Mouse (Mus musculus) hindbrain, embryonic 11.5 days (tissue): ENCODE data around the gene Fopnl. TPM values are rescaled to one million over a fixed set of nuclear protein-coding genes. Genes with fewer than 3 reads are reported as not detected.

Experiments used
- ATAC-seq: fragments of 200-750 bp; cut with Nextera tagmentation; 2 replicates; pipeline ENCODE4 v1.8.0; 2017; ENCODE audit warnings: mild to moderate bottlenecking, moderate TSS enrichment, moderate library complexity; ENCODE audit not compliant: low FRiP score
- DNase-seq: peaks from one replicate; pipeline ENCODE4 v3.0.0-alpha.2; 2015; ENCODE audit warnings: low spot score
- H3K27ac ChIP-seq: fragments of 300-500 bp; sonication (generic); 2 replicates; pipeline ENCODE4 v1.5.1; 2014; ENCODE audit warnings: mild to moderate bottlenecking, low read depth, low read length
- H3K27me3 ChIP-seq: fragments of 300-500 bp; sonication (generic); 2 replicates; pipeline ENCODE4 v1.6.1; 2014; ENCODE audit warnings: mild to moderate bottlenecking, low read length, moderate library complexity, mixed read lengths; ENCODE audit not compliant: control insufficient read depth, insufficient read depth
- H3K36me3 ChIP-seq: fragments of 300-500 bp; sonication (generic); 2 replicates; pipeline ENCODE4 v1.6.1; 2014; ENCODE audit warnings: mild to moderate bottlenecking, low read length, moderate library complexity, mixed read lengths; ENCODE audit not compliant: control insufficient read depth, insufficient read depth
- H3K4me1 ChIP-seq: fragments of 300-500 bp; sonication (generic); replicated peaks from 2 replicates; pipeline ENCODE4 v1.6.1; 2014; ENCODE audit warnings: low read length, mixed read lengths; ENCODE audit not compliant: control insufficient read depth, insufficient read depth
- H3K4me2 ChIP-seq: fragments of 300-500 bp; sonication (generic); replicated peaks from 2 replicates; pipeline ENCODE4 v1.6.1; 2014; ENCODE audit warnings: mild to moderate bottlenecking, low read depth, low read length
- H3K4me3 ChIP-seq: fragments of 300-500 bp; sonication (generic); 2 replicates; pipeline ENCODE4 v1.5.1; 2014; ENCODE audit warnings: low read depth, low read length
- H3K9ac ChIP-seq: fragments of 300-500 bp; sonication (generic); 2 replicates; pipeline ENCODE4 v1.6.1; 2014; ENCODE audit warnings: low read depth, low read length
- H3K9me3 ChIP-seq: fragments of 300-500 bp; sonication (generic); 2 replicates; pipeline ENCODE4 v1.6.1; 2016; ENCODE audit warnings: low read length; ENCODE audit not compliant: control insufficient read depth
- WGBS: fragments of 180-500 bp; shearing (Covaris S2); extraction: QIAGEN DNeasy Blood & Tissue Kit; methylation state at CpG from one replicate; pipeline ENCODE4 v1.1.7; 2014; 5-methylcytosine and 5-hydroxymethylcytosine counted together
- polyA plus RNA-seq: library from polyadenylated mRNA; unstranded; fragments of >200 nt; fragmentation: Nextera tagmentation; extraction: Ambion mirVana; gene quantifications from 2 replicates; pipeline ENCODE4 v1.2.1, GENCODE M21; 2014

The Fopnl gene
- polyA plus RNA-seq, 1 experiment from 2014 or later: 181 TPM

DNA sequence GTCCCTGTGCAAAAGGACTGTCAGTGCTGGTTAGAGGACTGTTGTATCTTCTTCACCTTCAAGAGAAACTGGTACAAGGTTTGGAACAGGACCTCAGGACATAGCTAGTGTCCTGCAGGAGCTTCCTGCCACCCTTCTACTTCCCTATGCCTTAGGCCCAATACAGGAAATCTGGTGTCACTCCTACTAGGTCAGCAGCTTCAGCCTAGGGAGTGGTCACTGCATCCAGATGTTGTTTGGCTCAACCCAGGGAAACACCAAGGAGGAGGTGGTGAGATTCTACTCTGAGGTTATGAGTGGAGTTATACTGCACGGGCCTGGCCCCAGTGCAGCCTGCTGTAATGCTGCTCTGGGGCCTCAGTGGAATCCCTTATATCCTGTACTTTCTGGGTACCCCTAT is 41.3 kb upstream of the Fopnl start:
- Histone ChIP-seq H3K4me3 (no peak overlapping the region), H3K27ac (no peak overlapping the region), H3K4me2 (no peak overlapping the region), H3K9ac (no peak overlapping the region), H3K4me1 (no peaks in the 10 kb centered on the region), H3K36me3 (no peaks in the 10 kb centered on the region), H3K27me3 (no peaks in the 10 kb centered on the region), H3K9me3 (no peaks in the 10 kb centered on the region)
- no peak for ATAC-seq
- 56% methylated on average over 1 of the region's 1 CpGs for WGBS
- no peak for DNase-seq

DNA sequence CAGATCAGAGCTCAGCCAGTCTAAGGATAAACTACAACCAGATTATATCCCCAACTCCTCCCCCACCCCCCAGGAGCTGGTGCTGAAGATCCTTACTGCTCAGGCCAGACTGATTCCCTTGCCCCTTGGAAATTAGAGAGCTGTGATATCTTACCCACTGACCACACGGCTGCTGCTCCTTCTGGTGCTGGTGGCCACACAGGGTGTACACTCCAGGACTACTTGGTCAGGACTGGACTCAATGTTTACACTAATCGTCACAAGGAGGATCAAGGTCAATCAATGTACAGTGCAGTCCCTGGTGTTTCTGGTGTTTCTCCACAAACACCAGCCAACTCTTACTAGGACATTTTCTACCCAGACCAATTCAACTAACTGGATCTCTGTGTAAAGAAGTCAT is 40.7 kb upstream of the Fopnl start:
- WGBS: 86% methylated on average over 2 of the region's 2 CpGs
- H3K4me1 ChIP-seq: no peaks in the 10 kb centered on the region
- H3K4me2 ChIP-seq: no peak overlapping the region
- no peak overlapping the region for H3K9ac ChIP-seq
- no peak for ATAC-seq
- H3K27me3 ChIP-seq: no peaks in the 10 kb centered on the region
- no peak for DNase-seq
- no peak overlapping the region for H3K27ac ChIP-seq
- no peaks in the 10 kb centered on the region for H3K9me3 ChIP-seq
- H3K36me3 ChIP-seq: no peaks in the 10 kb centered on the region
- H3K4me3 ChIP-seq: no peak overlapping the region

DNA sequence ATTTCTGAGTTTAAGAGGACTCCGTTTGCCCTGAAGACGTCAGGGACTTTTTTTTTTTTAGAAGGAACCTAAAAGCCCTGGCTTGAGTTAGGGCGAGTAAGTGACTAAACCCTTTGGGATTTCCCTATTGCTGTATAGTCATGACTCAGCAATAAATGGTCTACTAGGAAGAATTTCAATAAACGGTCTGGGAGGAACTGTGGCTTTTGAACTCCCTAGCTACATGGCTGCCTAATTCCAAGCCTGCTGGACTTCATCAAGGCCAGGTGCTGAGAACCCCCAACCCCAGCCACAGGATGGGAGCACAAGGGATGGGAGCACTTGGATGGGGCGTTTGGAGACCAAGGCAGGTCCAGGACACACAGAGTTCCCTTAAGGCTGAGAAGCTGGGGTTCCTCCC is 35.5 kb upstream of the Fopnl start:
- Histone ChIP-seq H3K36me3 (no peaks in the 10 kb centered on the region), H3K4me1 (no peaks in the 10 kb centered on the region), H3K4me2 (no peak overlapping the region), H3K27me3 (no peaks in the 10 kb centered on the region), H3K4me3 (no peak overlapping the region), H3K27ac (no peak overlapping the region), H3K9me3 (no peaks in the 10 kb centered on the region), H3K9ac (no peak overlapping the region)
- no peak for ATAC-seq
- 70% methylated on average over 5 of the region's 5 CpGs for WGBS
- no peak for DNase-seq

DNA sequence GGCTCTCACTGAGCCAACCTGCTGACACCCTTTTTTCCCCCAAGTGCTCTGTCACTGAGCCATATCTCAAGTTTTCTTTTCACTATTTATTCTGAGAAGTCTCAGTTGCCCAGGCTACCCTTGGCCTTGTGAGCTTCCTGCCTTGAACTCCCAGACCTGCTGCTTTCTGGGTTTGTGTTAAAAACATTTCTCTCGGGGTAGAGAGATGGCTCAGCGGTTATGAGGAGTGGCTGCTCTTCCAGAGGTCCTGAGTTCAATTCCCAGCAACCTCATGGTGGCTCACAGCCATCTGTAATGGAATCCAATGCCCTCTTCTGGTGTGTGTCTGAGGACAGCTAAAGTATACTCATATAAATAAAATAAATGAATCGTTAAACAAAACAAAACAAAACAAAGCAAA is 35.0 kb upstream of the Fopnl start:
- Histone ChIP-seq H3K4me3 (no peak overlapping the region), H3K4me2 (no peak overlapping the region), H3K4me1 (no peaks in the 10 kb centered on the region), H3K36me3 (no peaks in the 10 kb centered on the region), H3K9me3 (no peaks in the 10 kb centered on the region), H3K27ac (no peak overlapping the region), H3K9ac (no peak overlapping the region), H3K27me3 (no peaks in the 10 kb centered on the region)
- DNase-seq (no peak), ATAC-seq (no peak)
- 86% methylated on average over 3 of the region's 3 CpGs for WGBS

DNA sequence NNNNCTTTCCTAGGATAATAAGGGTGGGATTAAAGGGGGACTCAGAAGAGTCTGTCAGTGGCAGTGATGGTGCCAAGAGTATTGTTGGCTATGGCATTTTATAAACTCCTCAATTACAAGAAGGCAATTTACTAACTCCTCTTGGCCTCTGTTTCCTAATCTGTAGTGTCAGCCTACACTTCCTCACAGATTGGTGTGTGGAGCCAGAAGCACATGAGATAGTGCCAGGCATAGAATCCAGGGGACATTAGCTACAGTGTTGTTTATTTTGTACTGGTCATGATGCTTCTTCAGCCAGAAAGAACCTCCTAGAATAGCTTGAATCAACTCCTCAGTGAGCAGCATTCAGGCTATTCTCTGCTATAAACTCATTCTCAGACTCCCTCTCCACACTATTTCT is 34.4 kb upstream of the Fopnl start:
- Histone ChIP-seq H3K9me3 (no peaks in the 10 kb centered on the region), H3K27me3 (no peaks in the 10 kb centered on the region), H3K27ac (no peak overlapping the region), H3K4me3 (no peak overlapping the region), H3K36me3 (no peaks in the 10 kb centered on the region), H3K4me1 (no peaks in the 10 kb centered on the region), H3K9ac (no peak overlapping the region), H3K4me2 (no peak overlapping the region)
- ATAC-seq: no peak
- DNase-seq: no peak

DNA sequence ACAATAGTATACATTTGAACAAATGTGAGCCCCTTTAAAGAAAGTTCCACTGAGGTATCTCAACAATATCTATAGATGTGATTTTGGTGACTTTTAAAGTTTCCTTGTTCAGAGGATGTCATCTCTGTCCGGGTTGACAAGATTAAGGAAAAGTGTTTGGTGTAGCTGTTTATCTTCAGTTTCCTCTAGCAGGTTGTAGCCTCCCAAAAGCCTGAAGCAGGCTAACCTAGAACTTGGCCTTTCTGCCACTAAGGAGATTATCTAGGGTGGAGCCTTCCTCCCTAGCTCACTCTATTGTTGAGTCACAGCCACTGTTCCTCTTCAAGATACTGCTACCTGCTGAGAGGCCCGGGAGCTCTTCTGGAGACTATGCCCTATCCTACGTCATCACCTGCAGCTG is 27.8 kb upstream of the Fopnl start:
- Histone ChIP-seq H3K9ac (no peak overlapping the region), H3K4me1 (no peaks in the 10 kb centered on the region), H3K27ac (no peak overlapping the region), H3K4me3 (no peak overlapping the region), H3K27me3 (no peaks in the 10 kb centered on the region), H3K4me2 (no peak overlapping the region), H3K9me3 (no peaks in the 10 kb centered on the region), H3K36me3 (no peaks in the 10 kb centered on the region)
- WGBS: 65% methylated on average over 3 of the region's 3 CpGs
- ATAC-seq (no peak), DNase-seq (no peak)

DNA sequence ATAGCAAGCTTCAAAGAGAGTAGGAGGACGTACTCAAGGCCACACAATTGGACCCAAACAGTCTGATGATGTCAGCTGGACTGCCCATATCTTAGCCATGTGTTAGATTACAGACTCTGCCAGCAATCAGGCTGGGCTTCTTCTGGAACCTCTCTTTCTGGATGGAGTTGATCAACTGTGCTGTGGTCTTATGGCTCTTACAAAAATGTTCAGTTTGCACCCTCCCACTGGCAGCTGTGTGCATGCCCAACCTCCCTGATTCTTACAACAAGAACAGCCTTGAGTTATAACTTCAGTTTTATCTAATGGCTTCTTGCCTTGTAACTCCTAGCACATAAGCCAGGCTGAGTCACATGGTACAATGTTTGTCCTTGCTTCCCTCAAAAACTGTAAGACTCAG is 11.0 kb upstream of the Fopnl start:
- 88% methylated on average over 1 of the region's 1 CpGs for WGBS
- no peak overlapping the region for H3K4me3 ChIP-seq
- no peak for ATAC-seq
- no peaks in the 10 kb centered on the region for H3K27me3 ChIP-seq
- no peak for DNase-seq
- H3K4me2 ChIP-seq: no peak overlapping the region
- no peaks in the 10 kb centered on the region for H3K36me3 ChIP-seq
- H3K9ac ChIP-seq: no peak overlapping the region
- no peaks in the 10 kb centered on the region for H3K9me3 ChIP-seq
- no peaks in the 10 kb centered on the region for H3K4me1 ChIP-seq
- H3K27ac ChIP-seq: no peak overlapping the region

DNA sequence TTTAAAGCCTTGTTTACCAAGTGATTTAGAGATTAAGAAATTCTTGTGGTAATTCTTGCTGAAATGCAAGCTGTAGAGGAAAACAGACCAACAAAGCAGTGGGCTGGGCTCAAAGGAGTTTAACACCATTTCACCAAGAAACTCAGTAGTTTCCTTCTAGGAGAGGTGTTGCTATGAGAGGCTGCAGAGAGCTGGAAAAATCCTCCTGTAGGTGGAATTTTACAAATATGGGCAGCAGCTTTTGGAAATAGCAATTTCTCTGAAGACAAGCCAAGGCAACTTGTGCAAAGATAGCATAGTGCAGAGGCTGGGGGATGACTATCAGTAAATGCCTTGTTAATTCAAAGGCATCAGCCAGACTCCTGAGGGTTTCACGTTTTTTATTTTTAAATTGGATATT is 3.3 kb upstream of the Fopnl start:
- no peaks in the 10 kb centered on the region for H3K27me3 ChIP-seq

DNA sequence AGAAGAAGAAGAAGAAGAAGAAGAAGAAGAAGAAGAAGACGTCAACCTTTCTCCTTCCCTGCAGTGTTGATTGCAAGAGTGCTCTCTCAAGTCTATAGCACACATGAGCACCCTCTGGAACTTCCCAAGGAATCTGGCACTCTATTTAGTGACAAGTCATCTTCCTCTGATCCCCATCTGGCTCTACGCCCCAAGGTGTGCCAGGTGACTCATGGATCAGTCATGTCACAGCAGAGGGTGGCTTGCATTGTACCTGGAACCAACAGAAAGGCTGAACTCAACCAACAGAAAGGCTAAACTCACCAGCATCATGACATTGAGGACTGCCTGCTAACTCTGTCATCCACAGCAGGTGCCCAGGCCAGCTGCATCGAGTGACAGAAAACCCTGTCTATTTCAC is 2.5 kb upstream of the Fopnl start:
- 84% methylated on average over 3 of the region's 3 CpGs for WGBS

More for the DNA sequence above, 3.3 kb upstream of the Fopnl start:
- 52% methylated on average over 1 of the region's 1 CpGs for WGBS
- Histone ChIP-seq H3K36me3 (no peaks in the 10 kb centered on the region), H3K9ac (no peak overlapping the region), H3K4me1 (no peaks in the 10 kb centered on the region), H3K4me2 (no peak overlapping the region), H3K27ac (no peak overlapping the region), H3K9me3 (no peaks in the 10 kb centered on the region), H3K4me3 (no peak overlapping the region)
- ATAC-seq (no peak), DNase-seq (no peak)

More for the DNA sequence above, 2.5 kb upstream of the Fopnl start:
- H3K9ac ChIP-seq: no peak overlapping the region
- ATAC-seq (no peak), DNase-seq (no peak)
- H3K9me3 ChIP-seq: no peaks in the 10 kb centered on the region
- H3K36me3 ChIP-seq: no peaks in the 10 kb centered on the region
- H3K4me1 ChIP-seq: no peaks in the 10 kb centered on the region
- no peak overlapping the region for H3K4me3 ChIP-seq
- H3K27me3 ChIP-seq: no peaks in the 10 kb centered on the region
- no peak overlapping the region for H3K27ac ChIP-seq
- H3K4me2 ChIP-seq: no peak overlapping the region
